Mouse (Mus musculus) telencephalon, adult 2 months (tissue): Measurements from ENCODE around the gene Chl1.

ENCODE experiments used
- DNase-seq: peaks from one replicate; pipeline ENCODE4 v3.0.0-alpha.2; 2011; ENCODE audit warnings: low read depth, low spot score

Chl1 gene

GRCm38 (mm10) chr6:103665677-103666316, 155.4 kb downstream of the Chl1 start:
- no peak for DNase-seq

GRCm38 (mm10) chr6:103673111-103673510, 162.7 kb downstream of the Chl1 start:
- no peak for DNase-seq

- peak; percentile 51 for DNase-seq
These were observed 163.9 kb downstream of the Chl1 start for GRCm38 (mm10) chr6:103674332-103674731.

- no peak for DNase-seq
These were observed 164.8 kb downstream of the Chl1 start for GRCm38 (mm10) chr6:103675145-103675544.

GRCm38 (mm10) chr6:103676664-103677063, 166.3 kb downstream of the Chl1 start:
- DNase-seq, result no peak

- DNase-seq, result no peak
These were observed 166.7 kb downstream of the Chl1 start for GRCm38 (mm10) chr6:103677072-103677471.

- peak; percentile 79 for DNase-seq
These were observed 172.6 kb downstream of the Chl1 start for GRCm38 (mm10) chr6:103682854-103683574.

GRCm38 (mm10) chr6:103692511-103692910, 182.1 kb downstream of the Chl1 start:
- no peak for DNase-seq

- peak; percentile 49 for DNase-seq
These were observed 187.1 kb downstream of the Chl1 start for GRCm38 (mm10) chr6:103697349-103698028.

- no peak for DNase-seq
These were observed 189.1 kb downstream of the Chl1 start for GRCm38 (mm10) chr6:103699482-103699881.

- no peak for DNase-seq
These were observed 189.5 kb downstream of the Chl1 start for GRCm38 (mm10) chr6:103699895-103700294.

- DNase-seq, result no peak
These were observed 189.9 kb downstream of the Chl1 start for GRCm38 (mm10) chr6:103700336-103700735.

- DNase-seq, result no peak
These were observed 196.0 kb downstream of the Chl1 start for GRCm38 (mm10) chr6:103706366-103706765.

GRCm38 (mm10) chr6:103739291-103739690, 228.9 kb downstream of the Chl1 start:
- no peak for DNase-seq

GRCm38 (mm10) chr6:103742784-103743183, 232.4 kb downstream of the Chl1 start:
- no peak for DNase-seq

- peak; percentile 46 for DNase-seq
These were observed 235.7 kb downstream of the Chl1 start for GRCm38 (mm10) chr6:103746103-103746502.

GRCm38 (mm10) chr6:103749122-103749773, 238.9 kb downstream of the Chl1 start:
- DNase-seq, result peak; percentile 49

GRCm38 (mm10) chr6:103753891-103754290, 243.5 kb downstream of the Chl1 start:
- DNase-seq, result no peak

- DNase-seq, result no peak
These were observed 256.4 kb downstream of the Chl1 start for GRCm38 (mm10) chr6:103766830-103767229.

GRCm38 (mm10) chr6:103781058-103781457, 270.7 kb downstream of the Chl1 start:
- no peak for DNase-seq

GRCm38 (mm10) chr6:103791077-103791632, 280.8 kb downstream of the Chl1 start:
- no peak for DNase-seq

GRCm38 (mm10) chr6:103795241-103795640, 284.9 kb downstream of the Chl1 start:
- no peak for DNase-seq
